Mouse (Mus musculus): ENCODE measurements at regions not wholly inside any gene's neighbourhood (a gene's known extent, or its start where the extent isn't known, plus 50 kb on each side); places are given as distances from the start of the nearest gene placed in this dataset.

DNA sequence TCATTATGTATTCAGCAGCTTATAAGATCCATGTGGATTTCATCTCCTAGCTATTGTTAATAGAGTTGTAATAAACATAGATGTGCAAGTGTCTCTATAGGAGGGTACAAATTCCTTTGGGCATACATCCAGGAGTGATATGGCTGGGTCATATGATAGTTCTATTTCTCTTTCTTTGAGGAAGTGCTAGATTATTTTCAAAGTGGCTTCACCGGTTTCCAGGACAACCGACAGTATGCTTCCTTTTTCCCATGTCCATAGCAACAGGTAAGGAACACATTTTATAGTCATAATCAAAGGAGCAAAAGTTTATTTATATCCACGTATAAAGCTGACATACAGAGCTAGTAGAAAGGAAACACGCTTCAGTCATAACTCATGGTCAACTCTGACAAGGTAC is 710.2 kb upstream of the Tenm4 start:
- no peak for DNase-seq (ENCODE audit: low read depth, low spot score)

DNA sequence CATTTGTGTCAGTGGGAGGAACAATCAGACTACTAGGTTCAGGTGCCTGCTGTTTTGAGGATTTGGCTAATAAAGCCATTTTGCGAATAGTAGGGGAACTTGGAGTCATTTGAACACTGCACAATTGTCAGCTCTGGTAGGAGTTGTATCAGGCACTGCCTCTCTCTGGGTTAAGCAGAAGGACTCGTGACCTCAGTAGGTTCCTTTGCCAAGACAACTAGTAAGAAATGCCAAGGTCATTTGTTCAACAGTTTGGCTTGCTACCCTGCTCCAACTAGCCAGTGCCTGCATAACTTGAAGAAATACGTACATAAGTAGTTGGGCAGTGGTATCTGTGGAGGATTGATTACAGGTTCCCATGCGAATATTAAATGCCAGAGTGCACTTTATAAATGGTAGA is 705.5 kb upstream of the Tenm4 start:
- no peak for DNase-seq (ENCODE audit: low read depth, low spot score)

DNA sequence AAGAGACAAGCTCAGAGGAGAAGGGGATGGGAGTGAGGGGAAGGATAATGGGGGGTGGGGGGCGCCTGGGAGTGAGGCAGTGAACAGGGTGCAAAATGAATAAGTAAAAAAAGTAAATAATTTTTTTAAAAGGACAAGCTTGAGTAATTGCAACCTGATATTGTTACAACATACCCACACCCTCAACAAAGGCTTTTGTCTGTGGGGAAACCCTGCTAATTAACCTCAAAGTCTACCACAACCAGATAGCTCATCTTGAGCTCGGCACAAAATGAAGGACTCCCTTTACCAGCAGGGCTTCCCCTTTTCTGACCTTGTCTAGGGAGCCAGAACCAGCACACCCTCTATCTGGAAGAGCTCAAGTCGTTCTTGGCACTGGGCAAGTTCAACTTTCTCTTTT is 704.0 kb upstream of the Tenm4 start:
- DNase-seq (ENCODE audit: low read depth, low spot score): no peak

DNA sequence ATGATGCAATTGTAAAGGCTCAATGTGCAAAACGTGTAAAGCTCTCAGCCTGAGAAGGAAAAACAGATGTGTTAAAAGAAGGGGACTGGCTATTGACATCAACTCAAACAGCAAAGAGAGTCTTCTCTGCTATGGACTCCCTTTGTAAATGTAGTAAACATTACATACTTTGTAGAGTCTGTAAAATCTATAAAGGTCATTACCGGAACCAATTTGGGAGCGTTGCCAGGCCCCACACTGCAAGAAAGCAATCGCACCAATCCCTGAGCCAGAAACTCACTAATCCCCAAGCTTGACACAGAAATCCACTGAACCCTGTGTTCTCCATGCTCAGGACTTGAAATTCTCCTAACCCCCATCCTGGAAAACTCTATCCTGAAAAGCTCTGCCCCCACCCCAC is 697.2 kb upstream of the Tenm4 start:
- no peak for DNase-seq (ENCODE audit: low read depth, low spot score)

DNA sequence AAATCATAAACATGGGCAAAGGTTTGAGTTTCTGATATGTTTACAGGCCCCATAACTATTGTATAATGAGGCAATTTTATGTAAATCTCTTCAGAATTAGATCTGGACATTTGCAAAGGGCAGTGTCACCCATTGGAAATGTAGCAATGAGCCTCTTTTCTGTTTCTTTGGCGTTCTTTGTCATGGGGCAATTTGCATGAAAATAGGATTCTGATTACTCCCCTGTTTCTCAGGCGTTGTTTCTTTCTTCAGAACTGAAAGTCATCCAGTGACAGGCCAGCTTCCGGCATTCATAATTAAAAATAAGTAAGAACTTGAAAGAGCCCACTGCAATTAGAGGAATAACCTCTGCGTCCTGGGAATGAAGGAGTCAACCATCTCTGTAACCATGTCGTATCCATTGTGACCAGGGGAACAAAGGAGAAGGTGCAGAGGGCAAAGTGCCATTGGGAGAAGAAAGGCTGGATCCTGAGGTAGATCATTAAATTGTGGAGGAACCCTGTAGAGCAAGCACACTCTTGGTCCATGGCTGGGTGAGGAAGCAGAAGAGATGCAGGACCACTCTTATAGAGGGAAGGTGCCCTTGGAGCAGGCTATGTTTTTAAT is 690.8 kb upstream of the Tenm4 start:
- peak; percentile 93 for DNase-seq (ENCODE audit: low read depth, low spot score)

DNA sequence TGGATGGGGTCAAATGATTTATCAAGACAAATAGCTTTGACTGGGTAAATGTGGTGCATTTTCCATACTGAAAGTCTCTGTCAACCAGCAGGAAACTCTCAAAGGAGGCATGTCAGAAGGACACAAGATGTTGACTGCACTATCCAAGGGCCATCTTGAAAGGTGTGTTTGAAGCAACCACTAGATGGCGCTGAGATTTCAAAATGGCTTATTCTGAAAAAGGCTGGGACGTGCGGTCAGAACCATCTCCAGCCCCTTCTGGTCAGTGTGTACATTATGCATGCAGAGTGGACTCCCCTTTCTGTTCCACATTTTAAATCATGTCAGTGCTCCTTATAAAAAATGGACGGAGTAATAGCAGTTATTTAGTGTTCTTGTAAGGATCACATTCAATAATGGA is 681.4 kb upstream of the Tenm4 start:
- DNase-seq (ENCODE audit: low read depth, low spot score): peak; percentile 67

DNA sequence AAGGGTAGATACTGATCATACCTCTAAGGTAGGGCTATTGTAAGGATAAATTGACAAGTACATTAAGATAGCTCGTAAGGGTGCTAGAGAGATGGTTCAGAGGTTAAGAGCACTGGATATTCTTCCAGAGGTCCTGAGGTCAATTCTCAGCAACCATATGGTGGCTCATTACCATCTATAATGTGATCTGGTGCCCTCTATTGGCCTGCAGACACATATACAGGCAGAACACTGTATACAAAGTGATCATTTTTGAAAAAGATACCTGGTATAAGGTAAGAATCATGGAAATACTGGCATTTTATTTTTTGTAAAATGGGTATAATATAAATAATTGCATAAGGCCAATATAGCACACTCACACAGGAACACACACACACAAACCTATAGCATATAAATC is 676.3 kb upstream of the Tenm4 start:
- peak; percentile 10 for DNase-seq (ENCODE audit: low read depth, low spot score)

DNA sequence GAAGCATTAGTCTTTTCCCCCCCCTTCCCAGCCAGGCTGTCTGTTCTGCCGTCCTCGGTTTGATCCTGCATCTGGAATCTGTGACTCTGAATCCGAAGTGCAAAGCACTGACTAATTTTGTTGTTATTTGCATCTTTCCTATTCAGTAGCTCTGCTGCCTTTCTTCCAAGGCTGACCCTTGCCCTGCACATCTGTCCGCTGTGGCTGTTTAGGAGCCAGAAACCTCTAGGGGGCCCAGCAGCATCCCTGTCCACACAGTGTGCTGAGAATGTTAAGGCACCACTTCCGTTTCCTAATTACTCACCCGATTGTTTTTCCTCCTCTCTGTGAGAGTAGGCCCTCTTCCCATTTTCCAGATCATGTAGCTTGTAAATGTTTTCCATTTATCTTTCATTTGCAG is 668.1 kb upstream of the Tenm4 start:
- no peak for DNase-seq (ENCODE audit: low read depth, low spot score)

DNA sequence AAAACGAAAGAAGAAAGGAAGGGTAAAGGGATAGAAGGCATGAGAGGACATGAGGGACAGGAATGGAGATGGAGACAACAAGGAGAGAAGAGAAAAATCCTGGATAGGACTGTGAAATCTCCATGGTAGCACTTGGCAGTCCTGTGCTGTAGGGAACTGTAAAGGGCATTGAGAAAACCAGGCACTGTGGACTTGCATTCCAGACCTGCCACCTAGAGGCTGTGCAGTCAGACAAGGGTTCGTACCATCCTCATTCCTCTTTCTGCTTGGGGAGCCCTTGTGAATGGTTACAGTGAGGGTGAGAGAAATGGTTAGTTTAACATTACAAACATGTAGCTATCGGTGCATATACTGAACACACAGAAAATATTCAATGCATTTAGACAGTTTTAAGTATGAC is 623.8 kb upstream of the Tenm4 start:
- DNase-seq (ENCODE audit: low read depth, low spot score): no peak

DNA sequence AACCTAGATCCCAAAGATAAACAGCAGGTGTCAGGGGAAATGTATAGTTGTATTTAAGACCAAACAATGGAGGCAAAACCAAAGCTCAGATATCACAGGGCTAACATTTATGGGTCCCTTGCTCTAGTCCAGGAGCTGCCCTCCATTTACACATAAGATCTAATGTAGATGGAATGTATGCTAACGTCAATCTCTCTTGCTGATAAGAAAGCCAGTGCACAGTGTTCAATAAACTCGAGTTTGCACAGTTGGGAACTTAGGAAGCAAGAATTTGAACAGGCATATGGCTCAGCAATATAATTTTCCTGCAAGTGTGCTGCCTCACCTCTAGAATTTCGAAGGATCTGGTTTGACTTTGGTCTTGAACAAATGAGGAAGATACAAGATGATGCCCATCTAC is 620.9 kb upstream of the Tenm4 start:
- no peak for DNase-seq (ENCODE audit: low read depth, low spot score)

DNA sequence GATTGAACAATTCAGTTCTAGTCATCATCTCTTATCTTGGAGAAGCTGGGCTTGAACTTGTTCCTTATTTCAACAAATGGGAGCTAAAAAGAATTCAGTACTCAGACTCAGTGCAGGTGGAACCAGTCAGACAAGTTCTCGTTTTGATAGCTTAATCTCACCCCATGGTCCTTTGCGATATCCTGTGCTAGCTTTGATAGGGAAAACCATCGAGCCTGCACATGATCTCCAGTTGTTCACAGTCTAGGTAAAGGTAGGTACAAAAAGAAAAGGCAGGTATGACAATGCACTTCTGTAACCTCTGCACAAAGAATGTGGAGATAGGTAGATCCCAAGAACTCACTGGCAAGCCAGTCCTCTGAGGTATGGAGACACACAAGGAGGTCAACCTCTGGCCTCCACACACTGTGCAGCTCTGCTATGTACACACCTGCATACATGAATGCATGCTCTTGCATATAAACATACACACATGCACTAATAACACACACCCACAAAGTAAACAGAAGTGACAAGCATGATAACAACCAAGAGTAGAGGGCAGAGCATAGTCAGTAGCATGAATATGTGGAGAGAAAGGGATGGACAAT is 619.2 kb upstream of the Tenm4 start:
- no peak for DNase-seq (ENCODE audit: low read depth, low spot score)

DNA sequence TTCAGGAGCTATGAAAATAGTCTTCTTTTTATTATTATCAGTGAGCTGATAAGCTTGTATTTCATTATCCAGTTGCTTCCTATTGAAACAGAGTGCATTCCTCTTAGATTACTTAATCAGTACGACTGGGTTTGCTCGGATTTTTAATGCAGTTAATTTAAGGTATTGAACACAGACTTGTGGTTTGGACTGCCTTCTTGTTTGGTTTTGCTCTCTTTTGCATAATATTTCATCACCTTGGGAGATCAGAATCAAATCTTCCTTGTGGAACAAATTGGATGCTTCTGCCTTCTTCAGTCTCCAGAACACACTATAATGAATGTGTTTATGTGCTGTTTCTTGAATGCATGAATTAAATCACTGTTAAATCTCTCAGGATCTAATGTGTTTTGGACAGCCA is 612.5 kb upstream of the Tenm4 start:
- DNase-seq (ENCODE audit: low read depth, low spot score): no peak

DNA sequence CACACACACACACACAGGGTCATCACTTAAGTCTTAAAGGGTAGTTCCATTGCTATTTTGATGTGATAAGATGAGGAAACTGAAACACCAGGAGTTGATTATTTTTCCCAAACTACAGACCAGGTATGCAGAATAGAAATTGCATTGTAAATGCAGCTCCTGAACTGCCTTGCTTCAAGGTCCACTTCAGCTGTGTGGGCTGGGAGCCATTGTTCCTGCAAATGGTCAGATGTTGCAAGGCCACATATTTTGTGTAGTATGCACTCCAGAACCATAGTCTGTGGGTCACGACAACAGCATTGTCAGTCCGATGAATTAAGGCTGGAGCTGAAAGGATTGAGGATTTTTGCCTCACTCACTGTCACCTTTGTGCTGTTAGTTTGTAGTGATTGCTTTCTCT is 592.4 kb upstream of the Tenm4 start:
- DNase-seq (ENCODE audit: low read depth, low spot score): no peak

DNA sequence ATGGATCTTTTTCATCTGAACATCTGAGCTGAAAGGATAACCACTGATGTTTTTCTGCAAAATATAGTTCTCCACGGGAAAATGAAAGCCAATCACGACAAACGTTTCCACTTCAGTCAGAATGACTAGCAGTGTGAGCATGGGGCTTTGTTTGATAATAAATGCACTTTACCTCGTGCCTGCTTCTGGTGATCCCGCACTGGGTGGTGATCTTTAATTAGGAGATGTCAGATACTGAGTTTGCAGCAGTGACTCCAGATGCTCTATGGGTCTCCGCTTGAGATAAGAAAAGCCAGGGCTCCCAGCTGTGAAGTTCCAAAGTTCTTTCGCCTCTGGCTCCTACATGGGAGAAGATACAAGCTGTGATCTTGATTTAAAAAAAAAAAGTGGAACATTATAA is 589.7 kb upstream of the Tenm4 start:
- DNase-seq (ENCODE audit: low read depth, low spot score): no peak

DNA sequence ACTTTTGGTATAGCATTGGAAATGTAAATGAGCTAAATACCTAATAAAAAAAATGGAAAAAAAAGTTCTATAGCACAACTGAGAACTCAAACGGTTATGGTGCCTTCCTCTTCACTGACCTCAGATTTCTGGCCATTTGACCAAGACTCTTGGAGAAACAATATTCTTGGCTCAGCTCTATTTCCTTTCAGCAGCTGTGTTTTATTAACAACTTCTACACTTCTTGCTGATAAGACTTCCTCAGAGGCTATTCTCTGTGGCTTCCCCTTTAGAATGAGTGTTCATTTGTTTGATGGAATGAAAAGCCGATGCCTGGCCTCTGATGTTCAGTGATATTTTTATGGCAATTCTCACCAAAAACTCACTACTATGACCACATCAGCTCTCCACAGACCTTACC is 572.7 kb upstream of the Tenm4 start:
- DNase-seq (ENCODE audit: low read depth, low spot score): no peak

DNA sequence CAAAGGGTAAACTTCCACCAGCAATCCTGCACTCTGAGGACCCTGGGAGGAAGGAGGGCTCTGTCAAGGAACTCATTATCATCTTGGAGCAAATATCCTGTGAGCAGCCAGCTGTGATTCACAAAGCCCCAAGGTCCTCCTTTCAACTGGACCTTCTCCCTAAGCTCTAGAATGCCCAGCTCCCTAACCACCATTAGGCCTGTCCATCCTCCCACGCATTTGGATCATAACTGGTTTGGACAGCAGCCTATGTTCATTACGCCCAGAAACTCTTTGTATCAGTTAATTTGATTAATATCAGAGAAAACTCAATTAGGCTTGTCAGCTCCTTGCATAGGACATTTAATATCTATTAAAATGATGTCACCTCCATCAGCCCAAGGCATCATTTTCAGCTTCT is 557.3 kb upstream of the Tenm4 start:
- DNase-seq (ENCODE audit: low read depth, low spot score): no peak

DNA sequence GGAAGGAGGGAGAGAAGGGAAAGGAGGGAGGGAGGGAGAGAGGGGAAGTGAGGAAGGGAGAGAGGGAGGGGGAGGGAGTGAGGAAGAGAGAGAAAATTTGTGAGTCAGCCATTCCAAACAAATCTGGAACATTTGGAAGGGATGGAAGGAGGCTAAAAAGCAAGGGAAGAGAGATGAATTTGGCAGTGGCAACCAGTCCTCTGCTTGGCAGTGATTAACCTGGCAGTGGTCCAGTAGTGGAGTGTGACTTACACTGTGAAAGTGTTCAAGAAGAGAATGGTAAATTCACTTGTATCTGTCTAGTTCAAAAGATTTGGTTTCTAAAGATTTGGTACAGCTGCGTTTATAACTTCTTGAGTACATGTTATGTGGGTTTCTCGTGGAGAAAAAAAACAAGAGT is 553.7 kb upstream of the Tenm4 start:
- no peak for DNase-seq (ENCODE audit: low read depth, low spot score)

DNA sequence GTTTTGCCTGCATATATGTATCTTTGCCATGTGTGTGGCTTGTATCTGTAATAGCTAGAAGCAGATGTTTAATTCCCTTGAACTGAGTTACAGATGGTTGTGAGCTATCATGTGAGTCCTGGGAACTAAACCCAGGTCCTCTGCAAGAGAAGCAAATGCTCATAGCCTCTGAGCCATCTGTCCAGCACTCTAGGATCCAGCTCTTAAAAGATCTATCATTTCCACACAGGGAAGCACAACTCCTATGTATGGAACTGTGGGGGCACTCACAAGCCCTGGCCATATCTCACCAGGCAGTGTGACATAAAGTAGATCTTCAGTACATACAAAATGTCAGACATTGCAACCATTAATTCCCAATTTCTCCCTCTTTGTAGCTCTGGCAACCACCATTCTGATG is 552.9 kb upstream of the Tenm4 start:
- DNase-seq (ENCODE audit: low read depth, low spot score): no peak

DNA sequence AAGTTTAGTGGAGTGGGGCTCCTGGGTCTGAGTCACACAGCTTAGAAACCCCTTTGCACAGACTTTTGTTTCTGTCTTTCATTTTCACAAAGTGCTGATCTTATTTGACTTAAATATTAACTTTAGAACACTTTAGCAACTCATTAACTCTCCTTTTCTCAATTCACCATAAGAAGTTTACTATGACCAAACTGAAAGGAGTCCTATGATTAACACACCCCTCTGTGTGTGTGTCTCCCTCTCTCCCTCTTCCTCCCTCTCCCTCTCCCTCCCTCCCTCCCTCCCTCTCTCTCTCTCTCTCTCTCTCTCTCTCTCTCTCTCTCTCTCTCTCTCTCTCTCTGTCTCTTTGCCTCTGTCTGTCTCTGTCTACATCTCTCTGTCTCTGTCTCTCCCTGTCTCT is 551.0 kb upstream of the Tenm4 start:
- no peak for DNase-seq (ENCODE audit: low read depth, low spot score)

DNA sequence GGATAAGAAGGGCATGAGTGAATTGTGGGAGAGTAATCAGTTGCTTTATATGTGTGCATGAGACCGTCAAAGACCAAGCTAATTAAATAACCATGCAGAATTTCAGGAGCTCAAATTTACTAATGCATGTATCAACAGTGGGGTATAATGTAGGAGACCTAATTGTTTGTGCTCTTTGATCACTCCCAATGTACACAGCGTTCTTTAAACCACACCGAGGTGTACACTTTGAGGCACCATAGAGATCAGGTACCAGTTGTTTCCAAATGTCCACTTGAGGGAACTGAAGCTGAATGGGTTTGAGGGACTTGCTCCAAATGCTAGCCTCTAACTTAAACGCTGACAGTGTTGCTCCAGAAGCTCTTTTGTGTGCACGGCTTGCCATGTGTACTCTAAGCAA is 530.4 kb upstream of the Tenm4 start:
- no peak for DNase-seq (ENCODE audit: low read depth, low spot score)

DNA sequence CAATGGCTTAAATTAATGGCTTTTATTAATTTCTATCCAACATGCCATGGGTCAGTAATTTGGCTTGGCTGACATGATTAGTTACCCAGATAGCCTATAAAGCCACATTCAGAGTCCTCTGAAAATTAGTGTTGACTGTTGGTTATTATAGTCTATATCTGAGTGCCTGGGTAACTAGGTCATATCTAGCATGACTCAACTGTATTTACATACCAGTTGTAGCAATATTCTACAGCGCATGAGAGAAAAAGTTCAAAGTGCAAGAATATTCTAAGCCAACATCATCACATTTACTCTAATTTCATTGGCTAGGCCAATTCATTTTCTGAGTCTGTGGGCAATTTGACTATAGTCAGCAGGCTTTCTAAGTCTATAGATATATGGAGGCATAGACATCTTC is 496.7 kb upstream of the Tenm4 start:
- no peak for DNase-seq (ENCODE audit: low read depth, low spot score)

DNA sequence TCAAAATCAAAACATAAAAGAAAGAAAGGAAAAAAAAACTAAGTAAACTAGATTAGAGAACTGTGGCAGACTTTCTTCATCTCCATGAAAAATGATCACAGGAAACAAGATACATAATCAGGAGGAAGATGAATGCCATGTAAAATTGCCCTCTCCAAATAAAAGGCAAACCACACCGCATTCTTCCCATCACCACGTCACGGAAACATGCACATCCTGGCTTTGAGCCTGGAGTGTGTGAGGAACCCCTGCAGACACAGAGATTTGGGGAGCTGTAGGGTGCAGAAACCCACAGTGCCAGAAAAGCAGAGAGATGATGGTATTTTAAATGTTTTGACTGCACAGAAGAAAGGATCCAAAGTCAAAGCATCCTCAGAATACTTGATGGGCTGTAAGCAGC is 488.5 kb upstream of the Tenm4 start:
- no peak for DNase-seq (ENCODE audit: low read depth, low spot score)

DNA sequence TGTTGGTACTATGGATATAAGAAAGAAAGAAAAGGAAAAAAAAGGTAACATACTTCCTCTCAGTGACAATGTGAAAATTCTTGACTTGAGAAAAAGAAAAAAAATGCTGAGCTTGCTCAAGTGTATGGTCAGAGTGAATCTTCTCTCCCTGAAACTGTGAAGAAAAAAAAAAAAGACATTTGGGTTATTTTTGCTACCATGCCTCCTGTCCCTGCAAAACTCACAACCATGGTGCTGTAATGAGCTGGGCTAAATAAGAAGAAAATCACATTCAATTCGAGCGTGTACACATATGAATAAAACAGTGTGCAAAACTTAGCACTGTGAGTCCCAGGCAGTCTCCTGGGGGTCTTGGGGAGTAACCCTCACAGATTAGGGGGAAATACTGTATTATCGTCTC is 483.3 kb upstream of the Tenm4 start:
- DNase-seq (ENCODE audit: low read depth, low spot score): no peak

Data from R1 (cell line).